Mouse (Mus musculus): ENCODE results near the gene Lnx2.

DNA sequence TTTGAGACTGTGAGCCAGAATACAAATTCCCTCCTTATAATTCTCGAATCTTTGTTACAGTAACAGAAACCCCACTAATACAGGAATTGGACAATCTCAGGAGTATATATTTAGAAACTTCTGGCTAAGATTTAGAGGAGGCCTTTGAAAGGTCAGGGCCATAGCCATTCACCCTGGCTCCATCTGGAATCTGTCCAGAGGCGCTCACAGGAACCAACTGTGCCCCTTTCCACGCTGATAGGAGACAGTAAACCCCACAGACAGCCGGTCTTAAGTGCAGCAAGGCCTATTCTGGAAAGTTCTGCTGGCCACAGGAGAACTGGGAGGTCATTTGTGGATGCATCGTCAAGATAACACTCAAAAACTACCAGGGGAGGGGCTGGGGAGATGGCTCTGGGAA, 87.3 kb downstream of the Lnx2 start:
- no peak for TF ChIP-seq POLR2A (IDR thresholded peaks at IDR 0.05; ENCODE audit: borderline replicate concordance, extremely low read depth, low read depth, low read length)
- no peak for TF ChIP-seq CTCF (IDR thresholded peaks at IDR 0.05; ENCODE audit: insufficient read depth, low read length)
